Mouse (Mus musculus) kidney, adult 2 months (tissue): ENCODE measurements around the gene Mks1.

Experiments used
- CTCF ChIP-seq: fragments of 200-500 bp; conservative IDR thresholded peaks from 2 replicates; pipeline ENCODE4 v1.5.1; 2011; ENCODE audit warnings: low read depth, mild to moderate bottlenecking, control low read depth, low read length, moderate library complexity, mixed read lengths; ENCODE audit not compliant: insufficient read depth, insufficient read length
- POLR2A ChIP-seq: fragments of 200-500 bp; IDR thresholded peaks from one replicate; pipeline ENCODE4 v1.6.1; 2011; ENCODE audit warnings: low read depth, low read length, control low read depth

GRCm38 (mm10) chr11:87884856-87885255, 31.8 kb downstream of the Mks1 start:
- TF ChIP-seq CTCF (no peak), POLR2A (no peak)
